Comparison of ENCODE assay signal across 21 mouse cellular contexts in genomic region chr5:31920890-31921289, GRCm38 (mm10).
DNase-seq lines count a peak whose midpoint lies in the region; ATAC-seq and TF ChIP-seq lines count a peak whose summit lies in the region.
"Had no signal": no experiment of that assay in that cellular context is flagged by ENCODE, and none has a peak within 500 bp of the region (broad histone marks: within the 10 kb centered on the region; RNA-seq: fewer than 3 reads in every experiment).

No protein-coding gene starts in this region.

- H3K9me3 ChIP-seq in heart, embryonic 13.5 days: no peaks in the 10 kb centered on the region
- no peaks in the 10 kb centered on the region for H3K9me3 ChIP-seq in intestine, embryonic 16.5 days (ENCODE audit: control insufficient read depth, low read length)
- H3K9me3 ChIP-seq in hindbrain, embryonic 12.5 days (replicated peaks): no peaks in the 10 kb centered on the region
- H3K9me3 ChIP-seq: embryonic facial prominence, embryonic 15.5 days; forebrain, embryonic 10.5 days; limb, embryonic 10.5 days had no signal

- no peak for TF ChIP-seq CTCF in lung, adult 2 months (IDR thresholded peaks at IDR 0.05; ENCODE audit: insufficient read depth, low read length)
- no peak for TF ChIP-seq CTCF in gastrocnemius, adult 2 months (IDR thresholded peaks at IDR 0.05)

- WGBS in heart, embryonic 13.5 days: 50% methylated on average over 1 of the region's 1 CpGs
- WGBS in lung, adult 2 months: 18% methylated on average over 1 of the region's 1 CpGs
- 20% methylated on average over 1 of the region's 1 CpGs for WGBS in intestine, embryonic 16.5 days
- WGBS in hindbrain, embryonic 12.5 days: 86% methylated on average over 1 of the region's 1 CpGs

- no peak overlapping the region for H3K4me3 ChIP-seq in heart, embryonic 13.5 days
- H3K4me3 ChIP-seq in lung, adult 2 months (replicated peaks; ENCODE audit: extremely low read depth, low read depth, low read length): no peak overlapping the region
- no peak overlapping the region for H3K4me3 ChIP-seq in intestine, embryonic 16.5 days (ENCODE audit: low read length)
- no peak overlapping the region for H3K4me3 ChIP-seq in hindbrain, embryonic 12.5 days
- H3K4me3 ChIP-seq in gastrocnemius, adult 2 months: no peak overlapping the region
- H3K4me3 ChIP-seq: embryonic facial prominence, embryonic 15.5 days; forebrain, embryonic 10.5 days; left cerebral cortex, adult 2 months; limb, embryonic 10.5 days had no signal

- no peak for TF ChIP-seq POLR2A in lung, adult 2 months (IDR thresholded peaks at IDR 0.05; ENCODE audit: borderline replicate concordance, extremely low read depth, low read depth, low read length)

- H3K9ac ChIP-seq in heart, embryonic 13.5 days: no peak overlapping the region
- H3K9ac ChIP-seq in intestine, embryonic 16.5 days (ENCODE audit: low read depth, low read length): no peak overlapping the region
- H3K9ac ChIP-seq in hindbrain, embryonic 12.5 days: no peak overlapping the region
- H3K9ac ChIP-seq: embryonic facial prominence, embryonic 15.5 days; liver, embryonic 14.5 days had no signal

- no peak overlapping the region for H3K4me2 ChIP-seq in heart, embryonic 13.5 days
- H3K4me2 ChIP-seq in intestine, embryonic 16.5 days (ENCODE audit: low read depth, low read length): no peak overlapping the region
- no peak overlapping the region for H3K4me2 ChIP-seq in hindbrain, embryonic 12.5 days (replicated peaks)
- H3K4me2 ChIP-seq: embryonic facial prominence, embryonic 15.5 days had no signal

- H3K4me1 ChIP-seq in heart, embryonic 13.5 days: peaks cover 25% of the 10 kb centered on the region
- peaks cover 8% of the 10 kb centered on the region for H3K4me1 ChIP-seq in lung, adult 2 months (ENCODE audit: control insufficient read depth, insufficient read depth, low read length)
- H3K4me1 ChIP-seq in intestine, embryonic 16.5 days (ENCODE audit: control insufficient read depth, insufficient read depth, low read length): peaks cover 7% of the 10 kb centered on the region
- no peaks in the 10 kb centered on the region for H3K4me1 ChIP-seq in hindbrain, embryonic 12.5 days
- H3K4me1 ChIP-seq: embryonic facial prominence, embryonic 15.5 days had no signal

- peak overlapping the region; percentile 52 for H3K27ac ChIP-seq in heart, embryonic 13.5 days (replicated peaks)
- peak overlapping the region; percentile 61; the same call in 1 of the 2 replicates for H3K27ac ChIP-seq in intestine, embryonic 16.5 days (ENCODE audit: low read length)
- H3K27ac ChIP-seq in hindbrain, embryonic 12.5 days: no peak overlapping the region
- no peak overlapping the region for H3K27ac ChIP-seq in gastrocnemius, adult 2 months
- H3K27ac ChIP-seq: embryonic facial prominence, embryonic 15.5 days; forebrain, embryonic 10.5 days; left cerebral cortex, adult 2 months; limb, embryonic 10.5 days; liver, embryonic 14.5 days had no signal

- ATAC-seq in heart, embryonic 13.5 days (ENCODE audit: extremely low read depth, insufficient number of reproducible peaks, low FRiP score, low TSS enrichment): no peak
- peak; percentile 44; the same call in 1 of the 2 replicates for ATAC-seq in intestine, embryonic 16.5 days
- ATAC-seq in hindbrain, embryonic 12.5 days (ENCODE audit: low FRiP score): no peak
- ATAC-seq: activated CD4-positive, CD25-positive, alpha-beta regulatory T cell, adult 4 months; Patski had no signal

- DNase-seq in heart, postnatal 10 days: no peak
- DNase-seq in lung, postnatal 36 days: peak; percentile 48
- no peak for DNase-seq in lung, adult 2 months
- no peak for DNase-seq in gastrocnemius, adult 2 months
- DNase-seq: adrenal gland, postnatal 25 days; B cell, adult 2 months; cerebellum, adult 8-10 months; embryo, embryonic 11 days; gastrocnemius, postnatal 14 days; right cerebral cortex, adult 18-20 months; thymus, postnatal 36 days had no signal

- H3K36me3 ChIP-seq in heart, embryonic 13.5 days: no peaks in the 10 kb centered on the region
- H3K36me3 ChIP-seq in intestine, embryonic 16.5 days (ENCODE audit: control insufficient read depth, insufficient read depth, low read length): no peaks in the 10 kb centered on the region
- H3K36me3 ChIP-seq in hindbrain, embryonic 12.5 days: no peaks in the 10 kb centered on the region
- H3K36me3 ChIP-seq: embryonic facial prominence, embryonic 15.5 days; forebrain, embryonic 10.5 days; limb, embryonic 10.5 days had no signal

- intact Hi-C loops in heart, postnatal 10 days (cut with DNase I): no loop called here
- intact Hi-C loops in gastrocnemius, adult 2 months (cut with DNase I): loop anchor here (5.0 kb wide), 1 partner anchor 161 kb away; no protein-coding TSS in a partner anchor

- no peaks in the 10 kb centered on the region for H3K27me3 ChIP-seq in heart, embryonic 13.5 days (replicated peaks)
- H3K27me3 ChIP-seq in intestine, embryonic 16.5 days (replicated peaks; ENCODE audit: control insufficient read depth, insufficient read depth, low read length): no peaks in the 10 kb centered on the region
- H3K27me3 ChIP-seq in hindbrain, embryonic 12.5 days: no peaks in the 10 kb centered on the region
- H3K27me3 ChIP-seq: embryonic facial prominence, embryonic 15.5 days; Patski had no signal

Comparison
In these comparisons a context has a peak if more than half of its experiments do, and no peak if none do; other contexts are left out.
1. H3K27ac ChIP-seq: peak in heart, embryonic 13.5 days (single experiment) and intestine, embryonic 16.5 days (single experiment); none in hindbrain, embryonic 12.5 days (single experiment) and gastrocnemius, adult 2 months (single experiment).